Mouse (Mus musculus) MEL (cell line): Measurements from ENCODE around the gene Tgoln1. TPM values are rescaled to one million over a fixed set of nuclear protein-coding genes. Genes with fewer than 3 reads are reported as not detected.
A peak's percentile ranks its signal among the peaks of the same experiment; 100 is the strongest.

Source experiments
- DNase-seq: peaks from one replicate; pipeline ENCODE4 v3.0.0; 2011; ENCODE audit warnings: low read depth, low spot score
- H3K27ac ChIP-seq: 2 replicates; pipeline ENCODE4 v1.5.1; 2012; ENCODE audit warnings: low read depth, mild to moderate bottlenecking, control low read depth, low read length, moderate library complexity; ENCODE audit not compliant: control insufficient read depth
- H3K27me3 ChIP-seq, 2 experiments: fragments of 150-350 bp in 1 of 2; sonication (generic) in 1 of 2; 2 replicates each; pipeline ENCODE4 v1.6.1; 2012; ENCODE audit warnings: low read length in 2 of 2, mild to moderate bottlenecking in 2 of 2, improper control_type of control experiment in 1 of 2, moderate library complexity in 1 of 2; ENCODE audit not compliant: insufficient read depth in 2 of 2, control insufficient read depth in 1 of 2
- H3K36me3 ChIP-seq, 2 experiments: 2 replicates each; pipeline ENCODE4 v1.6.1; 2012 to 2014; ENCODE audit warnings: low read length in 2 of 2, improper control_type of control experiment in 1 of 2, inconsistent platforms in 1 of 2, mild to moderate bottlenecking in 1 of 2; ENCODE audit not compliant: insufficient read depth in 2 of 2, control insufficient read depth in 1 of 2
- H3K4me1 ChIP-seq, 2 experiments: fragments of 150-350 bp in 1 of 2; sonication (generic) in 1 of 2; 2 replicates each; pipeline ENCODE4 v1.6.1; 2012; ENCODE audit warnings: low read length in 2 of 2, improper control_type of control experiment in 1 of 2, mild to moderate bottlenecking in 1 of 2; ENCODE audit not compliant: insufficient read depth in 2 of 2, control insufficient read depth in 1 of 2
- H3K4me3 ChIP-seq, 2 experiments: fragments of 150-350 bp in 1 of 2; sonication (generic) in 1 of 2; 2 replicates each; pipeline ENCODE4 v1.5.1; 2012; ENCODE audit warnings: low read depth in 2 of 2, low read length in 2 of 2, mild to moderate bottlenecking in 2 of 2, moderate library complexity in 2 of 2, control low read depth in 1 of 2, improper control_type of control experiment in 1 of 2; ENCODE audit not compliant: control insufficient read depth in 1 of 2, insufficient read depth in 1 of 2
- H3K79me2 ChIP-seq: 2 replicates; pipeline ENCODE4 v1.6.1; 2012; ENCODE audit warnings: mild to moderate bottlenecking, low read length, moderate library complexity; ENCODE audit not compliant: control insufficient read depth, poor library complexity, insufficient read depth
- H3K9ac ChIP-seq: 2 replicates; pipeline ENCODE4 v1.6.1; 2012; ENCODE audit warnings: low read depth, mild to moderate bottlenecking, control low read depth, low read length, moderate library complexity; ENCODE audit not compliant: control insufficient read depth, poor library complexity, severe bottlenecking
- H3K9me3 ChIP-seq: fragments of 150-350 bp; sonication (generic); replicated peaks from 2 replicates; pipeline ENCODE4 v1.6.1; 2012; ENCODE audit warnings: mild to moderate bottlenecking, low read length, improper control_type of control experiment, moderate library complexity; ENCODE audit not compliant: insufficient read depth
- BHLHE40 ChIP-seq: IDR thresholded peaks from 2 replicates; pipeline ENCODE4 v1.6.1; 2012; ENCODE audit warnings: low read depth, mild to moderate bottlenecking, inconsistent platforms, low read length, improper control_type of control experiment, borderline replicate concordance
- CTCF ChIP-seq, 3 experiments: IDR thresholded peaks in 2 of 3; conservative IDR thresholded peaks in 1 of 3; 2 replicates each; pipeline ENCODE4 v1.5.1; 2011 to 2012; ENCODE audit warnings: low read length in 3 of 3, low read depth in 2 of 3, mild to moderate bottlenecking in 2 of 3, improper control_type of control experiment in 1 of 3, inconsistent platforms in 1 of 3, mixed read lengths in 1 of 3, moderate library complexity in 1 of 3; ENCODE audit not compliant: control insufficient read depth in 1 of 3, insufficient read depth in 1 of 3, poor library complexity in 1 of 3, severe bottlenecking in 1 of 3
- E2F4 ChIP-seq: IDR thresholded peaks from 2 replicates; pipeline ENCODE4 v1.6.1; 2011; ENCODE audit warnings: low read depth, low read length, improper control_type of control experiment, borderline replicate concordance
- ELF1 ChIP-seq: IDR thresholded peaks from 2 replicates; pipeline ENCODE4 v1.6.1; 2014; ENCODE audit warnings: low read depth, mild to moderate bottlenecking, inconsistent platforms, low read length, improper control_type of control experiment, moderate library complexity
- EP300 ChIP-seq, 2 experiments: IDR thresholded peaks; 2 replicates each; pipeline ENCODE4 v1.6.1; 2011; ENCODE audit warnings: improper control_type of control experiment in 2 of 2, low read length in 2 of 2, low read depth in 1 of 2, mild to moderate bottlenecking in 1 of 2
- ETS1 ChIP-seq: IDR thresholded peaks from 2 replicates; pipeline ENCODE4 v1.6.1; 2012; ENCODE audit warnings: low read depth, mild to moderate bottlenecking, inconsistent platforms, low read length, improper control_type of control experiment, moderate library complexity
- GATA1 ChIP-seq: IDR thresholded peaks from 2 replicates; pipeline ENCODE4 v1.6.1; 2011; ENCODE audit warnings: low read depth, low read length, improper control_type of control experiment
- HCFC1 ChIP-seq: IDR thresholded peaks from 2 replicates; pipeline ENCODE4 v1.6.1; 2012; ENCODE audit warnings: low read depth, mild to moderate bottlenecking, inconsistent platforms, low read length, improper control_type of control experiment, moderate library complexity
- JUND ChIP-seq: IDR thresholded peaks from 2 replicates; pipeline ENCODE4 v1.6.1; 2011; ENCODE audit warnings: low read depth, mild to moderate bottlenecking, improper control_type of control experiment, low read length
- MAFK ChIP-seq: IDR thresholded peaks from 2 replicates; pipeline ENCODE4 v1.6.1; 2011; ENCODE audit warnings: low read depth, mild to moderate bottlenecking, low read length, improper control_type of control experiment, borderline replicate concordance
- MAX ChIP-seq: IDR thresholded peaks from 2 replicates; pipeline ENCODE4 v1.6.1; 2011; ENCODE audit warnings: low read length, improper control_type of control experiment
- MEF2A ChIP-seq: IDR thresholded peaks from 2 replicates; pipeline ENCODE4 v1.6.1; 2014; ENCODE audit warnings: low read depth, mild to moderate bottlenecking, inconsistent platforms, low read length, improper control_type of control experiment; ENCODE audit not compliant: poor library complexity, insufficient replicate concordance, severe bottlenecking; ENCODE audit errors: extremely low read depth
- MYB ChIP-seq: IDR thresholded peaks from 2 replicates; pipeline ENCODE4 v1.6.1; 2011; ENCODE audit warnings: mild to moderate bottlenecking, low read depth, low read length, improper control_type of control experiment
- MYC ChIP-seq: IDR thresholded peaks from 2 replicates; pipeline ENCODE4 v1.6.1; 2011; ENCODE audit warnings: low read depth, mild to moderate bottlenecking, low read length, improper control_type of control experiment, moderate library complexity
- NELFE ChIP-seq: IDR thresholded peaks from 2 replicates; pipeline ENCODE4 v1.6.1; 2011; ENCODE audit warnings: low read depth, low read length, improper control_type of control experiment
- POLR2A ChIP-seq, 2 experiments: IDR thresholded peaks; 2 replicates each; pipeline ENCODE4 v1.6.1; 2011 to 2012; ENCODE audit warnings: low read length in 2 of 2, mild to moderate bottlenecking in 2 of 2, control low read depth in 1 of 2, improper control_type of control experiment in 1 of 2, low read depth in 1 of 2, moderate library complexity in 1 of 2; ENCODE audit not compliant: control insufficient read depth in 1 of 2, insufficient read depth in 1 of 2, poor library complexity in 1 of 2
- POLR2AphosphoS5 ChIP-seq: IDR thresholded peaks from 2 replicates; pipeline ENCODE4 v1.6.1; 2012; ENCODE audit warnings: low read depth, borderline replicate concordance, mild to moderate bottlenecking, inconsistent platforms, low read length, moderate library complexity, mixed read lengths
- RAD21 ChIP-seq: IDR thresholded peaks from 2 replicates; pipeline ENCODE4 v1.6.1; 2011; ENCODE audit warnings: mild to moderate bottlenecking, low read depth, low read length, improper control_type of control experiment
- RCOR1 ChIP-seq: IDR thresholded peaks from 2 replicates; pipeline ENCODE4 v1.6.1; 2012; ENCODE audit warnings: low read depth, mild to moderate bottlenecking, inconsistent platforms, low read length, improper control_type of control experiment
- SIN3A ChIP-seq: IDR thresholded peaks from 2 replicates; pipeline ENCODE4 v1.6.1; 2012; ENCODE audit warnings: low read length, improper control_type of control experiment, inconsistent platforms
- SMC3 ChIP-seq: IDR thresholded peaks from 2 replicates; pipeline ENCODE4 v1.6.1; 2011; ENCODE audit warnings: low read depth, low read length, improper control_type of control experiment
- TAL1 ChIP-seq: IDR thresholded peaks from 2 replicates; pipeline ENCODE4 v1.6.1; 2012; ENCODE audit warnings: mild to moderate bottlenecking, inconsistent platforms, low read length, moderate library complexity, mixed read lengths
- TBP ChIP-seq: IDR thresholded peaks from 2 replicates; pipeline ENCODE4 v1.8.0; 2011; ENCODE audit warnings: low read depth, low read length, improper control_type of control experiment
- UBTF ChIP-seq: IDR thresholded peaks from 2 replicates; pipeline ENCODE4 v1.6.1; 2012; ENCODE audit warnings: low read depth, mild to moderate bottlenecking, inconsistent platforms, low read length, improper control_type of control experiment, moderate library complexity, borderline replicate concordance; ENCODE audit not compliant: insufficient read depth
- ZC3H11A ChIP-seq: IDR thresholded peaks from 2 replicates; pipeline ENCODE4 v1.6.1; 2012; ENCODE audit warnings: low read depth, mild to moderate bottlenecking, inconsistent platforms, low read length, improper control_type of control experiment
- ZKSCAN1 ChIP-seq: IDR thresholded peaks from 2 replicates; pipeline ENCODE4 v1.6.1; 2012; ENCODE audit warnings: low read depth, mild to moderate bottlenecking, inconsistent platforms, low read length, improper control_type of control experiment, moderate library complexity
- ZMIZ1 ChIP-seq: IDR thresholded peaks from 2 replicates; pipeline ENCODE4 v1.6.1; 2012; ENCODE audit warnings: low read depth, mild to moderate bottlenecking, inconsistent platforms, low read length, improper control_type of control experiment, moderate library complexity
- polyA plus RNA-seq, 2 experiments: library from polyadenylated mRNA; stranded (reverse) in 1 of 2; unstranded in 1 of 2; fragments of >175 nt in 1 of 2; fragments of >200 nt in 1 of 2; gene quantifications; 2 replicates each; pipeline versions ENCODE4 v1.2.1 to v1.2.4; 2012; ENCODE audit warnings: low replicate concordance in 2 of 2, low read depth in 1 of 2; ENCODE audit not compliant: insufficient read length in 2 of 2, insufficient read depth in 1 of 2, missing spikeins in 1 of 2
- total RNA-seq: library from RNA; depleted of rRNA; stranded (reverse); fragments of 300-350 nt; gene quantifications from 2 replicates; pipeline ENCODE4 v1.2.3, GENCODE M21; 2012

The Tgoln1 gene
- total and polyA plus RNA-seq, 3 experiments, result 20.6 to 106 (median 23.9) TPM

DNA sequence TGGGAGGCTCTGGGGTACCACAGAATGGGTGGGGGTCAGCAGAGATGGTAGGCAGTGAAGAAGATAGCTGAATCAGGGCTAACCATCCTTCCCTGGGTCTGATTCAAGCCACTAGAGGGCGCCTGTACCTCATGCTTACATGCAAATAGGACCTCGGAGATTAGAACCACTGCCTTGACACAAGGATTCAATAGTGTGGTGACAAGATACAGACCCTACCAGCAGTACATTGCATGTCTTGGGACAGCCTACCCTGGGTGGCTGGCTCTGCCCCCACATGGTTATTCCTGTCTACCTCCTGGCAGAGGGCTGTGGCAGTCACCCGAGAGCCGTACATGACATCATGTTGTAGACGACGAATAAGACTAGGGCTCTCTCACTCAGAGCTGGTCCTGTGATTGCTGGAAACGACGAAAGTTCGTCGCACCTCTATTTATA lies 30.6 kb upstream of the Tgoln1 start:
- H3K9ac ChIP-seq, result no peak overlapping the region
- H3K4me1 ChIP-seq, result no peaks in the 10 kb centered on the region
- H3K4me3 ChIP-seq, result no peak overlapping the region
- no peaks in the 10 kb centered on the region for H3K36me3 ChIP-seq
- no peak for TF ChIP-seq MYC
- TF ChIP-seq ZC3H11A, result peak; percentile 2; the same call in 1 of the 2 replicates
- TF ChIP-seq CTCF (IDR thresholded peaks at IDR 0.05 in 2 of 3, conservative IDR thresholded peaks at IDR 0.05 in 1 of 3; ENCODE audit: control insufficient read depth in 1 of 3, insufficient read depth in 1 of 3, low read depth in 2 of 3, low read length in 3 of 3, poor library complexity in 1 of 3, severe bottlenecking in 1 of 3), result peak; percentile 82 to 90 (median 86)
- TF ChIP-seq SMC3, result peak; percentile 71
- TF ChIP-seq SIN3A, result no peak
- TF ChIP-seq MAFK, result no peak
- no peak for TF ChIP-seq MEF2A
- TF ChIP-seq POLR2AphosphoS5, result no peak
- TF ChIP-seq RCOR1, result no peak
- TF ChIP-seq RAD21, result peak; percentile 69
- no peaks in the 10 kb centered on the region for H3K9me3 ChIP-seq
- H3K27me3 ChIP-seq, result peaks cover 3 to 11% of the 10 kb centered on the region in 2 experiments; a peak in 3 of 4 replicates
- H3K79me2 ChIP-seq, result no peaks in the 10 kb centered on the region
- H3K27ac ChIP-seq, result no peak overlapping the region
- DNase-seq, result peak; percentile 72

DNA sequence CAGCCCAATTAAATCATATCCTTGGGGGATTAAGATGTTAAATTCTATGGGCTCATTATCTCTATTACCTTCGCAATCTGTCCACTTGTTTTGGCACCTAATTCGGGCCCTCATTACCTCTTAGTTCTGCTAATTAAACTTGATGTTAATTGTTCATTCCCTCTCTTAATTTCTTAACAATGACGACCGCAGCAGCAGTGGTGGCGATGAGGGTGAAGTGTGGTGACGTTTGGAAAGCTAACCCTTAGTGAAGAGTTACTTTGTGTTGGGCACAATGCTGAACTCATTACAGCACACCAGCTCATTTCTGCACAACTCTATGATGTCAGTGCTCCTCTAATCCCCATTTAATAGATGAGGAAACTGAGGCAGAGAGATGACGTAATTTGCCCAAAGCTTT lies 28.6 kb upstream of the Tgoln1 start:
- no peaks in the 10 kb centered on the region for H3K79me2 ChIP-seq
- TF ChIP-seq GATA1 (no peak), JUND (no peak)
- H3K9me3 ChIP-seq, result no peaks in the 10 kb centered on the region
- DNase-seq, result no peak
- H3K9ac ChIP-seq, result no peak overlapping the region
- H3K27ac ChIP-seq, result no peak overlapping the region
- H3K4me1 ChIP-seq, result no peaks in the 10 kb centered on the region
- H3K36me3 ChIP-seq, result no peaks in the 10 kb centered on the region
- no peak overlapping the region for H3K4me3 ChIP-seq
- H3K27me3 ChIP-seq, result peaks cover 3 to 16% of the 10 kb centered on the region in 2 experiments; a peak in 3 of 4 replicates

DNA sequence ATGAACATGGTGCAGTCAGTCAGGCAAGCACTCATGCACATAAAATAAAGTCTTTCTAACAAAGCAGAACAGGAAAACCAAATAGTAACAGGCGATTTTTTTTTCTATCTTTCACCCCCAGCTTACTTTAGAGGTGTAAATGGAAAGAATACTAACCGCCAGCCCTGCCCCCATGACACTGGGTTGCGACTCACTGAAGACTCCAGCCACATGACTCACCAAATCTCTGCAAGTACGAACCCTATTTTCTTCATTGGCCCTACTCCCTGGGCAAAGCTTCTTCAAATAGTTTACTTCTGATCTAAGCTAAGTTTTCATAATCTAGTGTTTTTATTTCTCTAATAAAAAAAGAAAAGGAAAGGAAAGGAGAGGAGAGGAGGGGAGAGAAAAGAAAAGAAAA lies 27.8 kb upstream of the Tgoln1 start:
- Histone ChIP-seq H3K36me3 (no peaks in the 10 kb centered on the region), H3K4me1 (no peaks in the 10 kb centered on the region), H3K9ac (no peak overlapping the region), H3K27me3 (peaks cover 3 to 14% of the 10 kb centered on the region in 2 experiments; a peak in 3 of 4 replicates), H3K4me3 (no peak overlapping the region), H3K9me3 (no peaks in the 10 kb centered on the region), H3K27ac (no peak overlapping the region), H3K79me2 (no peaks in the 10 kb centered on the region)
- no peak for DNase-seq
- no peak for TF ChIP-seq SIN3A
- no peak for TF ChIP-seq BHLHE40
- no peak for TF ChIP-seq POLR2A (IDR thresholded peaks at IDR 0.05; ENCODE audit: control insufficient read depth in 1 of 2, insufficient read depth in 1 of 2, low read depth in 1 of 2, low read length in 2 of 2, poor library complexity in 1 of 2)
- no peak for TF ChIP-seq ZKSCAN1
- TF ChIP-seq MAX, result no peak
- TF ChIP-seq MYB, result no peak
- no peak for TF ChIP-seq SMC3
- no peak for TF ChIP-seq POLR2AphosphoS5
- no peak for TF ChIP-seq HCFC1
- no peak for TF ChIP-seq E2F4
- TF ChIP-seq TAL1, result no peak
- no peak for TF ChIP-seq TBP
- no peak for TF ChIP-seq ZMIZ1
- TF ChIP-seq ETS1, result no peak
- no peak for TF ChIP-seq NELFE
- TF ChIP-seq UBTF, result no peak
- TF ChIP-seq ELF1, result no peak
- no peak for TF ChIP-seq ZC3H11A
- TF ChIP-seq RAD21, result no peak
- no peak for TF ChIP-seq EP300 (IDR thresholded peaks at IDR 0.05; ENCODE audit: low read depth in 1 of 2, low read length in 2 of 2)
